Mouse (Mus musculus) hindbrain, embryonic 14.5 days (tissue): Measurements from ENCODE around the gene Foxa1. TPM values are rescaled to one million over a fixed set of nuclear protein-coding genes. Genes with fewer than 3 reads are reported as not detected.

ENCODE experiments used
- ATAC-seq: fragments of 200-750 bp; cut with Nextera tagmentation; 2 replicates; pipeline ENCODE4 v1.8.0; 2017; ENCODE audit warnings: moderate number of reproducible peaks, mild to moderate bottlenecking, moderate TSS enrichment, moderate library complexity; ENCODE audit not compliant: low FRiP score
- DNase-seq: peaks from one replicate; pipeline ENCODE4 v3.0.0-alpha.2; 2015; ENCODE audit warnings: low spot score
- H3K27ac ChIP-seq: fragments of 300-500 bp; sonication (generic); 2 replicates; pipeline ENCODE4 v1.5.1; 2014; ENCODE audit warnings: mild to moderate bottlenecking, moderate library complexity
- H3K27me3 ChIP-seq: fragments of 300-500 bp; sonication (generic); 2 replicates; pipeline ENCODE4 v1.6.1; 2014; ENCODE audit warnings: mild to moderate bottlenecking, low read length, mixed read lengths; ENCODE audit not compliant: control insufficient read depth, insufficient read depth
- H3K36me3 ChIP-seq: fragments of 300-500 bp; sonication (generic); replicated peaks from 2 replicates; pipeline ENCODE4 v1.6.1; 2014; ENCODE audit not compliant: control insufficient read depth, insufficient read depth
- H3K4me1 ChIP-seq: fragments of 300-500 bp; sonication (generic); replicated peaks from 2 replicates; pipeline ENCODE4 v1.6.1; 2014; ENCODE audit warnings: antibody characterized with exemption, low read length, mixed read lengths; ENCODE audit not compliant: control insufficient read depth, insufficient read depth
- H3K4me2 ChIP-seq: fragments of 300-500 bp; sonication (generic); replicated peaks from 2 replicates; pipeline ENCODE4 v1.6.1; 2014; ENCODE audit warnings: mild to moderate bottlenecking, moderate library complexity
- H3K4me3 ChIP-seq: fragments of 300-500 bp; sonication (generic); replicated peaks from 2 replicates; pipeline ENCODE4 v1.5.1; 2014; ENCODE audit warnings: mild to moderate bottlenecking, low read length
- H3K9ac ChIP-seq: fragments of 300-500 bp; sonication (generic); 2 replicates; pipeline ENCODE4 v1.6.1; 2014
- H3K9me3 ChIP-seq: fragments of 300-500 bp; sonication (generic); 2 replicates; pipeline ENCODE4 v1.6.1; 2016; ENCODE audit warnings: low read length; ENCODE audit not compliant: control insufficient read depth
- WGBS: fragments of 180-500 bp; shearing (Covaris S2); extraction: QIAGEN DNeasy Blood & Tissue Kit; methylation state at CpG from one replicate; pipeline ENCODE4 v1.1.7; 2014; 5-methylcytosine and 5-hydroxymethylcytosine counted together
- polyA plus RNA-seq: library from polyadenylated mRNA; unstranded; fragments of >200 nt; fragmentation: Nextera tagmentation; extraction: Ambion mirVana; gene quantifications from 2 replicates; pipeline ENCODE4 v1.2.1, GENCODE M21; 2014

Foxa1 gene
- polyA plus RNA-seq, 1 experiment from 2014 or later = 1.1 TPM

- Histone ChIP-seq H3K4me1 (no peaks in the 10 kb centered on the region), H3K9ac (no peak overlapping the region), H3K4me3 (no peak overlapping the region), H3K9me3 (no peaks in the 10 kb centered on the region), H3K27ac (no peak overlapping the region), H3K4me2 (no peak overlapping the region), H3K36me3 (no peaks in the 10 kb centered on the region), H3K27me3 (no peaks in the 10 kb centered on the region)
- WGBS = 47% methylated on average over 11 of the region's 11 CpGs
- no peak for ATAC-seq
- DNase-seq = no peak
Observed at GRCm38 (mm10) chr12:57508938-57509337, 37.8 kb downstream of the Foxa1 start.

- Histone ChIP-seq H3K4me3 (no peak overlapping the region), H3K27me3 (no peaks in the 10 kb centered on the region), H3K9me3 (no peaks in the 10 kb centered on the region), H3K4me2 (no peak overlapping the region), H3K27ac (no peak overlapping the region), H3K4me1 (no peaks in the 10 kb centered on the region), H3K36me3 (no peaks in the 10 kb centered on the region), H3K9ac (no peak overlapping the region)
- WGBS = 79% methylated on average over 7 of the region's 7 CpGs
- no peak for DNase-seq
- ATAC-seq = no peak
Observed at GRCm38 (mm10) chr12:57505329-57505728, 41.4 kb downstream of the Foxa1 start.

- Histone ChIP-seq H3K4me2 (no peak overlapping the region), H3K4me1 (no peaks in the 10 kb centered on the region), H3K27me3 (no peaks in the 10 kb centered on the region), H3K36me3 (no peaks in the 10 kb centered on the region), H3K4me3 (no peak overlapping the region), H3K27ac (no peak overlapping the region), H3K9me3 (no peaks in the 10 kb centered on the region), H3K9ac (no peak overlapping the region)
- ATAC-seq (no peak), DNase-seq (no peak)
- WGBS = 87% methylated on average over 7 of the region's 7 CpGs
Observed at GRCm38 (mm10) chr12:57500246-57500645, 46.5 kb downstream of the Foxa1 start.

GRCm38 (mm10) chr12:57496347-57497119 is 50.2 kb downstream of the Foxa1 start:
- Histone ChIP-seq H3K4me1 (no peaks in the 10 kb centered on the region), H3K36me3 (no peaks in the 10 kb centered on the region), H3K27ac (no peak overlapping the region), H3K27me3 (no peaks in the 10 kb centered on the region), H3K4me3 (no peak overlapping the region), H3K9ac (no peak overlapping the region), H3K4me2 (no peak overlapping the region), H3K9me3 (no peaks in the 10 kb centered on the region)
- 87% methylated on average over 6 of the region's 6 CpGs for WGBS
- DNase-seq (no peak), ATAC-seq (no peak)

Other genes starting within 250 kb of the Foxa1 start
- gene Ttc6, start 17.2 kb upstream of the Foxa1 start, polyA plus RNA-seq = 0.96 and 1.6 TPM in 2 replicates